In the genomic region with DNA sequence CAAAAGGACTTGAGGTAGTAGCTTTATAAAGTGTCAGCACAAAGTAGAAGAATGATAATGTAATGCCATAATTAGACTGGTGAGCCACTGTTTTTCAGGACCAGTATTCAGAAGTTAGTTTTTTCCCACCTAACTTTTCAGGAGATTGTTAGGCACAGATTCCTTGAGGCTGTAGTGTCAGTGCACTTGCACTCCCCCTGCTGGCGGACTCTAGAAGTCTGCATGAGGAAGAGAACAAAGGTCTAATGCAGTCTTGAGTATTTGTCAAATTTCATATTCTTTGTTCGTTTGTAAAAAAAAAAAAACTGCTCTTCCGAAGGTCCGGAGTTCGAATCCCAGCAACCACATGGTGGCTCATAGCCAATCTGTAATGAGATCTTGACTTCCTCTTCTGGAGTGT, we compare ENCODE assay signal across 9 mouse cellular contexts. TPM values are rescaled to one million over a fixed set of nuclear protein-coding genes. Genes with fewer than 3 reads are reported as not detected.
DNase-seq lines count a peak whose midpoint lies in the region; TF ChIP-seq lines count a peak whose summit lies in the region.
"Had no signal": no experiment of that assay in that cellular context is flagged by ENCODE, and none has a peak within 500 bp of the region (broad histone marks: within the 10 kb centered on the region; RNA-seq: fewer than 3 reads in every experiment).

No protein-coding gene starts in this region.

- peak; percentile 92 for TF ChIP-seq CTCF in heart, adult 2 months (IDR thresholded peaks at IDR 0.05)

- no peak overlapping the region for H3K4me3 ChIP-seq in heart, adult 2 months
- no peak overlapping the region for H3K4me3 ChIP-seq in heart, embryonic 10.5 days
- H3K4me3 ChIP-seq: embryonic facial prominence, embryonic 12.5 days had no signal

- no peaks in the 10 kb centered on the region for H3K9me3 ChIP-seq in heart, embryonic 10.5 days
- H3K9me3 ChIP-seq: embryonic facial prominence, embryonic 12.5 days had no signal

- intact Hi-C loops in heart, adult 2 months (cut with DNase I) = loop anchor here (1.0 to 5.0 kb wide), 2 partner anchors 19 to 73 kb away; no protein-coding TSS in a partner anchor
- intact Hi-C loops in heart, postnatal 25 days (cut with DNase I) = loop anchor here (2.0 to 10.0 kb wide), 3 partner anchors 48 to 170 kb away; no protein-coding TSS in a partner anchor
- intact Hi-C loops in left cerebral cortex, postnatal 25 days (cut with DNase I) = loop anchor here (1.0 kb wide), 1 partner anchor 49 kb away; no protein-coding TSS in a partner anchor

- TF ChIP-seq EP300 in heart, adult 2 months (IDR thresholded peaks at IDR 0.05; ENCODE audit: insufficient read depth, low read depth, low read length) = 0 out of 2 replicates have a peak, but pooled peaks have one; percentile 20

- H3K9ac ChIP-seq in heart, adult 2 months (ENCODE audit: low read depth, low read length) = no peak overlapping the region
- H3K9ac ChIP-seq: embryonic facial prominence, embryonic 12.5 days had no signal

- no peak overlapping the region for H3K27ac ChIP-seq in heart, adult 2 months
- no peak overlapping the region for H3K27ac ChIP-seq in heart, embryonic 10.5 days
- H3K27ac ChIP-seq: embryonic facial prominence, embryonic 12.5 days had no signal

- no peaks in the 10 kb centered on the region for H3K27me3 ChIP-seq in heart, adult 2 months (ENCODE audit: control insufficient read depth, insufficient read depth, low read length)
- H3K27me3 ChIP-seq in heart, embryonic 10.5 days (ENCODE audit: insufficient read depth, poor library complexity, severe bottlenecking) = no peaks in the 10 kb centered on the region
- H3K27me3 ChIP-seq: embryonic facial prominence, embryonic 12.5 days had no signal

- no peak for TF ChIP-seq POLR2A in heart, adult 2 months (IDR thresholded peaks at IDR 0.05; ENCODE audit: insufficient read depth, low read depth, low read length)

- H3K4me1 ChIP-seq in heart, adult 2 months (ENCODE audit: control insufficient read depth, insufficient read depth, low read length) = peaks cover 35% of the 10 kb centered on the region
- H3K4me1 ChIP-seq in heart, embryonic 10.5 days = peaks cover 75% of the 10 kb centered on the region

- 42% methylated on average over 5 of the region's 5 CpGs for WGBS in heart, adult 2 months
- WGBS in heart, embryonic 10.5 days = 57% methylated on average over 5 of the region's 5 CpGs

- H3K36me3 ChIP-seq in heart, adult 2 months (ENCODE audit: control insufficient read depth, insufficient read depth, low read length) = peaks cover 35% of the 10 kb centered on the region
- no peaks in the 10 kb centered on the region for H3K36me3 ChIP-seq in heart, embryonic 10.5 days
- H3K36me3 ChIP-seq: embryonic facial prominence, embryonic 12.5 days had no signal

- H3K79me2 ChIP-seq in heart, adult 2 months (replicated peaks; ENCODE audit: control insufficient read depth, insufficient read depth, low read length) = peaks cover 16% of the 10 kb centered on the region

- DNase-seq in heart, adult 2 months = peak; percentile 73 to 81
- DNase-seq in heart, postnatal 25 days (ENCODE audit: low spot score) = no peak
- DNase-seq in Muller cell, postnatal 12 days (ENCODE audit: inconsistent ontology term) = peak; percentile 41
- peak; percentile 79 to 88 for DNase-seq in cerebellum, postnatal 25 days
- DNase-seq in heart, embryonic 10.5 days (ENCODE audit: low spot score) = peak; percentile 88
- DNase-seq in left cerebral cortex, postnatal 25 days (ENCODE audit: low spot score in 2 of 2) = peak; percentile 58 to 70
- DNase-seq in ovary, postnatal 10 days (ENCODE audit: low spot score) = peak; percentile 29
- peak; percentile 36 to 74 for DNase-seq in thymus, postnatal 10 days (ENCODE audit: low spot score in 2 of 2)

RNA-seq across cellular contexts. Expression of a gene that starts 20.1 kb away (rescaled TPM):
- total RNA-seq in heart, adult 2 months (2021) = 100 to 1,000 TPM; 130 to 149 TPM
- 106 and 127 TPM in 2 replicates for polyA plus RNA-seq in heart, adult 2 months (2012; rRNA removed)
- total RNA-seq in heart, postnatal 25 days (2021) = 100 to 1,000 TPM; 127 to 128 TPM
- 54.2 and 54.7 TPM in 2 replicates for polyA plus RNA-seq in heart, embryonic 10.5 days (2016; fragmentation: Nextera tagmentation; extraction: Ambion mirVana)
- 100 to 1,000 TPM; 114 to 122 TPM for total RNA-seq in left cerebral cortex, postnatal 25 days (2021)

RNA-seq across cellular contexts. Expression of a gene that starts 54.8 kb away (rescaled TPM):
- 10 to 100 TPM; 13.4 to 15.4 TPM for total RNA-seq in heart, adult 2 months (2021)
- 26.3 and 26.4 TPM in 2 replicates for polyA plus RNA-seq in heart, adult 2 months (2012; rRNA removed)
- 10 to 100 TPM; 14.0 to 18.3 TPM for total RNA-seq in heart, postnatal 25 days (2021)
- 1.7 and 3.5 TPM in 2 replicates for polyA plus RNA-seq in heart, embryonic 10.5 days (2016; fragmentation: Nextera tagmentation; extraction: Ambion mirVana)
- total RNA-seq in left cerebral cortex, postnatal 25 days (2021) = 10 to 100 TPM; 30.4 to 36.6 TPM
